Mouse (Mus musculus): ENCODE measurements around the gene Mettl26. TPM values are rescaled to one million over a fixed set of nuclear protein-coding genes. Genes with fewer than 3 reads are reported as not detected.

The Mettl26 gene
- polyA plus RNA-seq, 1 experiment = 76.5 TPM

DNA sequence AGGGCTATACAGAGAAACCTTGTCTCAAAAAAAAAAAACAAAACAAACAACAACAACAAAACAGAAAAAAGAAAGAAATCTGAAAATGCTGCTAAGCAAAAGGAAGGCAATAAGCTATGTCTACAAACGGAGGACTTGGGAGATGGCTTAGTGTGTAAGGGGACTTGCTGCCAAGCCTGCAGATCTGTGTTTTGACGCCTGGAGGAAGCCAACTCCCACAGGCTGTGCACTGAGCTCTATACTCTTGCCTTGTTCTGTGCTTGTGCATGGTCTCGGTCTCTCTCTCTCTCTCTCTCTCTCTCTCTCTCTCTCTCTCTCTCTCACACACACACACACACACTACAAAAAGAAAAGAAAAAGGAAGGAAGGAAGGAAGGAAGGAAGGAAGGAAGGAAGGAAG is 14.0 kb downstream of the Mettl26 start:
- H3K4me3 ChIP-seq (ENCODE audit: insufficient read depth, low read length) = no peak overlapping the region
- no peak for TF ChIP-seq CTCF (IDR thresholded peaks at IDR 0.05; ENCODE audit: extremely low read depth, insufficient read depth, low read length)
- H3K4me1 ChIP-seq (ENCODE audit: control insufficient read depth, insufficient read depth, low read length) = 0 out of 2 replicates have a peak, but pooled peaks cover 1% of the 10 kb centered on the region
- H3K27ac ChIP-seq (ENCODE audit: insufficient read depth, low read length) = no peak overlapping the region

DNA sequence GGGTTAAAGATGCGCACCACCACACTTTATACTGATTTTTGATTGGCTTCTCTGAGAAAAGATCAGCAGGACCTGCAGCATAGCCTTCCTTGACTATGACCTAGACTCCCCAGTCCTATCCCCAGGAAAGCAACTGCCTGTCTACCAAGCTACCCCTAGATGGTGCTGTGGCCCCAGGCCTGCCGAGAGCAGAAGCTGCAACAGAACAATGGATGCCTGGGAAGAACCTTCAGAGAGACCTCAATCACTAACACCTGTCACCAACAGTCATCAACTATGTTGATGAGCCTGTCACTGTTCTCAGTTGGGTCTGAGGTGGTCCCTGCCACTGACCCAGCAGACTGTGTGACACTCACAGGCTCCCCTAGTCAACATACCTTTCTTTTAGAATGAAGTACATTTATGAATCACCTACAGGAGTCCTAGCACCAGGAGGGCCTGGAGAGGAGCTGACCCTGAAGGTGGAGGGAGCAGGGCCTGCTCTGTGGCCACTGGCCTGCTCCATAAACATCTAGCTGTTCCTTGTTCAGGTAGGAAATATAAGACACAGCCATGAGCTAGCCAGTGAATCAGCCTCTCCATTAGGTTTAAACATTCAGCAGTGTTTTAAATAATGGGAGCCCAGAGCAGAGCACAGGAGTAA is 19.2 kb downstream of the Mettl26 start:
- Histone ChIP-seq H3K4me1 (ENCODE audit: control insufficient read depth, insufficient read depth, low read length) (peaks cover 3% of the 10 kb centered on the region; the same call in 1 of the 2 replicates), H3K4me3 (ENCODE audit: insufficient read depth, low read length) (no peak overlapping the region), H3K27ac (ENCODE audit: insufficient read depth, low read length) (no peak overlapping the region)
- no peak for TF ChIP-seq POLR2A (IDR thresholded peaks at IDR 0.05; ENCODE audit: extremely low read depth, insufficient read depth, low read length)
- TF ChIP-seq CTCF (IDR thresholded peaks at IDR 0.05; ENCODE audit: extremely low read depth, insufficient read depth, low read length) = peak; percentile 98

DNA sequence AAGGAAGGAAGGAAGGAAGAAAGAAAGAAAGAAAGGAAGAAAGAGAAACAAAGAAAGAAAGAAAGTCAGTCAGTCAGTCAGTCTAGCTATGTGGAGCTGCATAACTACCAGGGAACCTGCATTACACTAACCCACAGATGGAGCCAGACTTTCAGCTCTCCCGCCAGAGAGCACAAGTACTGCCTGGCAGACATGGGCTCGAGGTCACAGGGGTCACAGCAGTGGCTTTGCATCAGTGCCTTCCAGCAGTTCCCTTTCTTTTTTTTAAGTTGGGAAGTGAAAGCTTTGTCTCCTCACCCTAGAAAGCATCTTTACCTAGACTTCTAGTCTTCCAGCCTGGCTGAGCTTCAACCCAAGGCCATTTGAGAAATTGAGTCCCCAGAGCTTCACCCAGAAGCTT is 20.5 kb downstream of the Mettl26 start:
- H3K27ac ChIP-seq (ENCODE audit: insufficient read depth, low read length) = no peak overlapping the region
- TF ChIP-seq POLR2A (IDR thresholded peaks at IDR 0.05; ENCODE audit: extremely low read depth, insufficient read depth, low read length) (no peak), CTCF (IDR thresholded peaks at IDR 0.05; ENCODE audit: extremely low read depth, insufficient read depth, low read length) (no peak)
- H3K4me1 ChIP-seq (ENCODE audit: control insufficient read depth, insufficient read depth, low read length) = peaks cover 2% of the 10 kb centered on the region; the same call in 1 of the 2 replicates
- H3K4me3 ChIP-seq (ENCODE audit: insufficient read depth, low read length) = no peak overlapping the region

DNA sequence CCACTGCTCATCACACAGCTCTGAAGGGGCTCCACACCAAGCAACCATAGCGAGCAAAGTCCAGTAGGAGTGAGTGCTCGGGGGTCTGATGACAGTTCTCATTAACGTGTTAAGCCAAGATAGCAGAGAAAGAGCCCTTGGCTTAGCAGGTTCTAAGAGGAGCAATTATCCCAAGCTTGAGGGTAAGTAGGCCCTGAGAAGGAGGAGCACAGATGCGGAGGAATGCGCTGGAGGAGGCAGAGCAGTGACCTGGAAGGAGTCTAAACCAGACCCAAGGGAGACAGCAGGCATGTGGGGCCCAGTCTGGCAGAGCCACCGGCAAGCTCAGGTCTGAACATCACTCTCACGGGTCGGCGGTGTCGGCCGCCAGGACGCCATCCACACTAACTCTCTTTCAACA is 21.0 kb downstream of the Mettl26 start:
- Histone ChIP-seq H3K4me1 (ENCODE audit: control insufficient read depth, insufficient read depth, low read length) (peaks cover 2% of the 10 kb centered on the region; the same call in 1 of the 2 replicates), H3K27ac (ENCODE audit: insufficient read depth, low read length) (no peak overlapping the region), H3K4me3 (ENCODE audit: insufficient read depth, low read length) (no peak overlapping the region)
- no peak for TF ChIP-seq CTCF (IDR thresholded peaks at IDR 0.05; ENCODE audit: extremely low read depth, insufficient read depth, low read length)
- no peak for TF ChIP-seq POLR2A (IDR thresholded peaks at IDR 0.05; ENCODE audit: extremely low read depth, insufficient read depth, low read length)

DNA sequence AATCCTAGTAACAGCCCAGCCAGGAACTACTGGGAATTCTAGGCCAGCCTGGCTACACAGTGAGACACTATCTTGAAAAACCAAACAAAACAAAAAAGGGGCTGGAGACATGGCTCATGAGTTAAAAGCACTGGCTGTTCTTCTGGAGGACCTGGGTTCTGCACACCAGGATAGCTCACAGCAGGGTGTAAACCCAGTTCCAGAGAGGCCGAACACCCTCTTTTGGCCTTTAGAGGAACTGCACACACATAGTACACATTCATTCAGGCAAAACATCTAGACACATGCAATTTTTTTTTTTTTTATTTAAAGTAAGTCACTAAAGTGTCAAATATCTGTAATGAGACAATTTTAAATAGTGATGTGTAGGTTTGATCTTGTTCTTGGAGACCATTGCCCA is 25.3 kb downstream of the Mettl26 start:
- no peak overlapping the region for H3K27ac ChIP-seq (ENCODE audit: insufficient read depth, low read length)
- H3K4me1 ChIP-seq (ENCODE audit: control insufficient read depth, insufficient read depth, low read length) = peaks cover 2% of the 10 kb centered on the region; the same call in 1 of the 2 replicates
- no peak overlapping the region for H3K4me3 ChIP-seq (ENCODE audit: insufficient read depth, low read length)
- no peak for TF ChIP-seq POLR2A (IDR thresholded peaks at IDR 0.05; ENCODE audit: extremely low read depth, insufficient read depth, low read length)
- no peak for TF ChIP-seq CTCF (IDR thresholded peaks at IDR 0.05; ENCODE audit: extremely low read depth, insufficient read depth, low read length)

DNA sequence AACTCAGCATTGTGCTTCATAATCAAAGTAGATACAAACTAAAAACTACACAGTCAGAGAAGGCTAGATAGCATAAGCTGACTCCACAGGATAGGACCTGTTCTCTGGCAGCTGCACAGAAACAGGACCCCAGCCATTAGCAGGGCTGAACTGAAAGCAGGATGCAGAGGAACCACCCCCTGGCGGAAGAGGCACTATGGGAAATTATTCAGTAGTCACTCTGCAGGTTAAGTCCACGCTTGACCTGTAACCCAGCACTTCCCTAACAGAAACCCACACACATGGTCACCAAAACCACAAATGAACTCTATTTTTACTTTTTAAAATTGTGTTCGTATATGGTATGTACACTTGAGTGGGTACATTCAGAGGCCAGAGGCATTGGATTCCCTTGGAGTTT is 28.2 kb downstream of the Mettl26 start:
- Histone ChIP-seq H3K4me3 (ENCODE audit: insufficient read depth, low read length) (no peak overlapping the region), H3K27ac (ENCODE audit: insufficient read depth, low read length) (no peak overlapping the region), H3K4me1 (ENCODE audit: control insufficient read depth, insufficient read depth, low read length) (peaks cover 12% of the 10 kb centered on the region)
- TF ChIP-seq CTCF (IDR thresholded peaks at IDR 0.05; ENCODE audit: extremely low read depth, insufficient read depth, low read length) = no peak
- TF ChIP-seq POLR2A (IDR thresholded peaks at IDR 0.05; ENCODE audit: extremely low read depth, insufficient read depth, low read length) = no peak

DNA sequence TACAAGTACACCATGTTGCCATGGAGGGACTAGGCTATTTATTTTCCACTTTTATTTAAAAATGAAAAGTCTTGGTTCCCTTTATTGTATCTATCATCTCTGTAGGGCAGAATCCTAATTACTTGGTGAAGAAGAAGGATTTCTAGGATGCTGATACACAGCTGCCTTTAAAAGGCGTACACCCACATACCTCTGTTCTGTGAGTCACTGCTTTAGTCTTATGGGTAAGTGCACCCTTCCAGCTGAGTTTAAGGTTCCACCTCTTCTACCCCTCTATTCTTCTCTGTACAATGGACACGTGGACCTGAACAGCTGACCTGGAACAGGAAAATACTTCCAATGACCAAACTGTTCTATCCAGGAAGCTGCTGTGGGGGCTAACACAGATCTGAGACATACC is 32.8 kb downstream of the Mettl26 start:
- no peak overlapping the region for H3K27ac ChIP-seq (ENCODE audit: insufficient read depth, low read length)
- no peak overlapping the region for H3K4me3 ChIP-seq (ENCODE audit: insufficient read depth, low read length)
- TF ChIP-seq POLR2A (IDR thresholded peaks at IDR 0.05; ENCODE audit: extremely low read depth, insufficient read depth, low read length) (no peak), CTCF (IDR thresholded peaks at IDR 0.05; ENCODE audit: extremely low read depth, insufficient read depth, low read length) (no peak)
- H3K4me1 ChIP-seq (ENCODE audit: control insufficient read depth, insufficient read depth, low read length) = peaks cover 20% of the 10 kb centered on the region

DNA sequence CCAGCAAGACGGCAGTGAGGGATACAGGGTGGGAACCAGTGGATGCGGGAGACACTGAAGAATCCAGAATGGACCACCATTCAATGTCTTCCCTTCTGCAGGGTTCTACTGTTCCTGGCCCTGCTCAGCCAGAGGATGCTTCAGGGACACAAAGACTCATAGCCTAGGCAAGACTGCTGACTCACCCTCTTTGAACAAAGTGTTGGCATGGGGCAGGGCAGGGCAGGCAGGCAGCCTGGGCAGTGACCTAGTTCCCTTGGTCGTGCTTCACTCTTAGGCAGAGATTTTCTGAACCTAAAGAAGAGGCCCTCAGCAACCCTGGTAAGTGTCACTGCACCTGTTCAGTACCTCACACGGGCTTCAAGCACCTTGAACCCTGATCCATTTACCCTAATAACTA is 36.9 kb downstream of the Mettl26 start:
- TF ChIP-seq POLR2A (IDR thresholded peaks at IDR 0.05; ENCODE audit: extremely low read depth, insufficient read depth, low read length) = no peak
- no peak for TF ChIP-seq CTCF (IDR thresholded peaks at IDR 0.05; ENCODE audit: extremely low read depth, insufficient read depth, low read length)
- H3K4me3 ChIP-seq (ENCODE audit: insufficient read depth, low read length) = no peak overlapping the region
- peaks cover 30% of the 10 kb centered on the region for H3K4me1 ChIP-seq (ENCODE audit: control insufficient read depth, insufficient read depth, low read length)
- H3K27ac ChIP-seq (ENCODE audit: insufficient read depth, low read length) = peak overlapping the region; percentile 70

DNA sequence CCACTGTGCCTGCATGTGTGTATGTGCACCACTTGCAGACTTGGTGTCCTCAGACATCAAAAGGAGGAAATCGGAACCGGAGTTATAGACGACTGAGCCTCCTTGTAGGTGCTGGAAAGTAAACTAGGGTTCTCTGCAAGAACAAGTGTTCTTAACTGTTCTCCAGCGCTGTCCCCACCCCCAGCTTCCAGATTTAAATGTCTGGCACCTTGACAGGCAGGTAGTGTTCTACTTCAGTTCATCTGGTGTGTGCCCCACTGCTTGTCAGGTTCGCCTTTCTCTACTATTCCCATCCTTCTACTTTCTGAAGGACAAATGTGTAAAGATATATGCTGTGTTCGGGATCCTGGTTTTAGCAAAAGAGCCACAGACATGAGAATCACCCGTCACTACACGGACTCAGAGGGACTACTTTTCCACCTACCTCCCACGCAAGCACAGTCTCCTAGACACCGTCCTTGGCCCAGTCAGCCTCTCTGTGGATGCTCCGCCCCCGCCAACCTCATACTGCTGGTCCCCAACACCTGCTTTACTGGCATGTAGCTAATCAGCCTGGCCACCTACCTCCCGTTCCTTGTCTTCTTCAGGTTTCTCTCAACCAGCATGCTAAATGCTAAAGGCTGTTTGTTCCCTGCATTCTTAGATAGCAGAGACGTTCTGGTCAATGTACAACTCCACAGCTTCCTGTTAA is 38.5 kb downstream of the Mettl26 start:
- H3K27ac ChIP-seq (ENCODE audit: insufficient read depth, low read length) = peak overlapping the region; percentile 26
- H3K4me1 ChIP-seq (ENCODE audit: control insufficient read depth, insufficient read depth, low read length) = peaks cover 25% of the 10 kb centered on the region
- TF ChIP-seq CTCF (IDR thresholded peaks at IDR 0.05; ENCODE audit: extremely low read depth, insufficient read depth, low read length) = no peak
- TF ChIP-seq POLR2A (IDR thresholded peaks at IDR 0.05; ENCODE audit: extremely low read depth, insufficient read depth, low read length) = no peak
- H3K4me3 ChIP-seq (ENCODE audit: insufficient read depth, low read length) = no peak overlapping the region

DNA sequence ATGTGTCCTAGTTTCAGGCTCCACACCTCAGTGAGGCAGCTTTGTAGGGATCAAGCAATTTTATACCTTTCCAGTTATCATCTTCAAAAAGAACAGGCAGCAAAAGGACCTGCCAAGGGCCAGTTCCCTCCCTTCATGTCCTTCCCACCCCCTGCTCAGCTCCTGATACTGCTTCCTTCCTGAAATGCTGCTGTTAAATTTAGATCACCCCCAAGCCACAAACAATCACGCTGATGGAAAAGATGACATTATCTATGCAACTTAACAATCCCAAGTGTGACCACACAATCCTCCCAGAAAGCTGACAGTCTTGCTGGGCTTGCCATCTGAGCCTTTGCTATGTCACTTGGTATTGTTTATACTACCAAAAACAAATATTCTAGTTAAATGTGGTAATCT is 39.0 kb downstream of the Mettl26 start:
- peak overlapping the region; percentile 26 for H3K27ac ChIP-seq (ENCODE audit: insufficient read depth, low read length)
- TF ChIP-seq CTCF (IDR thresholded peaks at IDR 0.05; ENCODE audit: extremely low read depth, insufficient read depth, low read length) (no peak), POLR2A (IDR thresholded peaks at IDR 0.05; ENCODE audit: extremely low read depth, insufficient read depth, low read length) (no peak)
- H3K4me3 ChIP-seq (ENCODE audit: insufficient read depth, low read length) = no peak overlapping the region
- H3K4me1 ChIP-seq (ENCODE audit: control insufficient read depth, insufficient read depth, low read length) = peaks cover 25% of the 10 kb centered on the region
